Mouse (Mus musculus) lung, adult 2 months (tissue): ENCODE measurements at regions not wholly inside any gene's neighbourhood (a gene's known extent, or its start where the extent isn't known, plus 50 kb on each side); places are given as distances from the start of the nearest gene placed in this dataset.

Experiments used
- DNase-seq: peaks from one replicate; pipeline ENCODE4 v3.0.0; 2022
- H3K4me1 ChIP-seq: fragments of 200-500 bp; 2 replicates; pipeline ENCODE4 v1.6.1; 2011; ENCODE audit warnings: low read length; ENCODE audit not compliant: control insufficient read depth, insufficient read depth
- H3K4me3 ChIP-seq: fragments of 200-500 bp; replicated peaks from 2 replicates; pipeline ENCODE3; 2011; ENCODE audit warnings: low read depth, mild to moderate bottlenecking, control low read depth, low read length; ENCODE audit errors: extremely low read depth
- CTCF ChIP-seq: fragments of 200-500 bp; IDR thresholded peaks from 2 replicates; pipeline ENCODE4 v1.5.1; 2011; ENCODE audit warnings: mild to moderate bottlenecking, low read length, control low read depth; ENCODE audit not compliant: insufficient read depth
- POLR2A ChIP-seq: fragments of 200-500 bp; IDR thresholded peaks from 2 replicates; pipeline ENCODE4 v1.6.1; 2011; ENCODE audit warnings: low read depth, mild to moderate bottlenecking, control low read depth, low read length, borderline replicate concordance; ENCODE audit errors: extremely low read depth
- WGBS: fragments of 180-500 bp; shearing (Covaris S2); methylation state at CpG from one replicate; pipeline ENCODE4 v1.1.7; 2018; 5-methylcytosine and 5-hydroxymethylcytosine counted together

DNA sequence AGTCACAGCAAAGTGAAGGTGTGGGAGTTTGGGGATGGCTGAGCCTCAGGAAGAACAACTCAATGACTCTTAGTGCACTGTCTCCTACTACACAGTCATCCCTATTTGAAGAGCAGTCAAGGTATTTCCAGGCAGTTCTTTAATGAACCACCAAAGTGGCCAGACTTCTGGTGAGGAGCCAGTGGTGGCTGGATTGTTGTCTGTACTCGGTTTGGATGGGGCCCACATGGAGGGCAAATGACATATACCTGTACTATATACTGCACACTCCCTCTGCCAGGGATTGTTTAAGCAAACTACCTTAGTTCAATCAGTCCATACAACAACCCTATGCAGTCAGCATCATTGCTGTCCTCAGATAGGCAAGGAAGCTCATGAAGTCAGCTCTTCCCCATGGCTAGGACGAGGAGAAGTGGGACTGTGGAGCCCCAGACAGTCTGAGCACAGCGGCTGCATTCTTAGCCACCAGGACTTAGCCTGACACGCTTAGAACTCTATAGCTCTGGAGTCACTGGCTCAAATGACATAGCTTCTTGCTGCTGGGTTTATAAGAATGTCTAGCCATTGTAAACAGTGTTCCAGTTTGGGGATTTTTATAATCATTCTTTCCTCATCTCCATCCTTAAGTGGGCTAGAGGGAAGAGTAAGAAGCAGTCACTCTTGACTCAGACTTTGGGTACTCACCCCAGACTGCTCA is 72.8 kb upstream of the Boc start:
- DNase-seq = no peak
- Histone ChIP-seq H3K4me3 (no peak overlapping the region), H3K4me1 (peaks cover 2% of the 10 kb centered on the region; the same call in 1 of the 2 replicates)
- TF ChIP-seq POLR2A = no peak
- TF ChIP-seq CTCF = no peak
- 66% methylated on average over 4 of the region's 4 CpGs for WGBS

DNA sequence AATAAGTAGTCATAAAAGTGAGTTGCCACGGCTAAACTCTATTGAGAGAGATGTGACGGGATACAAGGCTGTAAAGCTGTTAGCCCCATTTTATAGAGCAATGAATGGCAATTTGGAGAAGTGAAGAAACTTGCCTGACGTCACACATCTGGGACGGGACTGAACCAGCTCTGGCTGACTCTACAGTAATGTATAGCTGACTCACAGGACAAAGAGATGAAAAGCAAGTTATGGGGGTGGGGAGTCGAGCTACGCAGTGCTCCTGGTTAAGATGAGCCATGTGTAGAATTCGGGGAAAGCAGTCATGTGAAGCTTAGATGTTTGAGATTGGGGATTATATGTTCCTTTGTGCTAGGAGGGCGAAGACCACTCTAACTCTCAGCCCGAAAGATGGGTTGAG is 72.2 kb upstream of the Boc start:
- Histone ChIP-seq H3K4me1 (peaks cover 2% of the 10 kb centered on the region; the same call in 1 of the 2 replicates), H3K4me3 (no peak overlapping the region)
- WGBS = 84% methylated on average over 9 of the region's 9 CpGs
- no peak for DNase-seq
- TF ChIP-seq CTCF (no peak), POLR2A (no peak)

DNA sequence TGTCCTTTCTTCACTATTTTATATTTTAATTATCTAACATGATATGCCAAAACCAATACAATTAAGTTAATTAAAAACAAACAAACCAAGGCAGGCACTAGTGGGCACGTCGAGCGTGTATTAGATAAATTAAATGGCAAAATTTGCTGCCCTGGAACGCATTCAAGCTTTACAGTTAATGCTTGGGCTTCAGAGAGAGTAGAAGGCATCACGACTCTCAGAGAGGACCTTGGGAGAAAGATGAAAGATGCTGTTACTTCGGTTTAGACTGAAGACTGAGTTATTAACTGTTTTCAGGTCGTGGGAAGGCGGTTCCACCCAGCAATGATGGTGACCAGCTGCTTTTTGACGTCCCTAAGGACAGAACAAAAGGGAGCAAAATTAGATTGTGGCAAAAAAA is 71.7 kb upstream of the Boc start:
- peaks cover 2% of the 10 kb centered on the region; the same call in 1 of the 2 replicates for H3K4me1 ChIP-seq
- DNase-seq = no peak
- no peak for TF ChIP-seq CTCF
- no peak for TF ChIP-seq POLR2A
- no peak overlapping the region for H3K4me3 ChIP-seq
- whole genome bisulfite sequencing = 63% methylated on average over 9 of the region's 9 CpGs

- 55% methylated on average over 8 of the region's 8 CpGs for WGBS
- TF ChIP-seq CTCF (no peak), POLR2A (no peak)
- no peak overlapping the region for H3K4me3 ChIP-seq
- H3K4me1 ChIP-seq = peaks cover 2% of the 10 kb centered on the region; the same call in 1 of the 2 replicates
- DNase-seq = no peak
Observed at GRCm38 (mm10) chr16:44629296-44630275, 70.9 kb upstream of the Boc start.

GRCm38 (mm10) chr16:44625871-44626293 is 67.2 kb upstream of the Boc start:
- TF ChIP-seq CTCF (no peak), POLR2A (no peak)
- no peak for DNase-seq
- WGBS = 60% methylated on average over 3 of the region's 3 CpGs
- Histone ChIP-seq H3K4me1 (no peaks in the 10 kb centered on the region; the same call in 1 of the 2 replicates), H3K4me3 (no peak overlapping the region)

- 64% methylated on average over 6 of the region's 6 CpGs for WGBS
- DNase-seq = no peak
- no peaks in the 10 kb centered on the region for H3K4me1 ChIP-seq
- TF ChIP-seq POLR2A = no peak
- TF ChIP-seq CTCF = no peak
- no peak overlapping the region for H3K4me3 ChIP-seq
Observed at GRCm38 (mm10) chr16:44625108-44625616, 66.5 kb upstream of the Boc start.

- TF ChIP-seq POLR2A (no peak), CTCF (no peak)
- H3K4me1 ChIP-seq = no peaks in the 10 kb centered on the region
- H3K4me3 ChIP-seq = no peak overlapping the region
- DNase-seq = no peak
- WGBS = 77% methylated on average over 5 of the region's 5 CpGs
Observed at GRCm38 (mm10) chr16:44621573-44621972, 62.9 kb upstream of the Boc start.

DNA sequence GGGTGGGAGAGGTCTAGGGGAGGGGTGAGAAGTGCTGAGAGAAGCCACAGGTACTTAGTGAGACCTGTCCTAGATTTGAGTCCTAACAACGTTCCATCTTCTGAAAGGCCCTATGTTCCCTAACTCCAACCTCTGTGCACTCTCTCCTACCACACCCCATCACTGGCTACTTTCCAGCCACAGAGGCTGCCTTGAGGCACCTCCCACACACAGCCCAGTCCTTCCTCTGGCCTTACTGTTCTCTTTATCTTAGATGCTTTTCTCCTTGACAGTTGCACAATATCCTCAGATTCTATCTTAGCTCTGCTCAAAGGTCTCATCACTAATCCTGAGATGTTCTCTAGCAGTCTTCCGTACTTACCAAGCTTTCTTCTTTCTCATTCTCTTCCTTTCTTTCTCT is 61.8 kb upstream of the Boc start:
- no peak for DNase-seq
- no peaks in the 10 kb centered on the region for H3K4me1 ChIP-seq
- TF ChIP-seq CTCF = no peak
- no peak overlapping the region for H3K4me3 ChIP-seq
- WGBS = 69% methylated on average over 2 of the region's 2 CpGs

GRCm38 (mm10) chr16:44619476-44620103 is 60.9 kb upstream of the Boc start:
- 92% methylated on average over 4 of the region's 4 CpGs for WGBS
- no peak for DNase-seq
- TF ChIP-seq POLR2A (no peak), CTCF (no peak)
- H3K4me1 ChIP-seq = no peaks in the 10 kb centered on the region
- no peak overlapping the region for H3K4me3 ChIP-seq
